Mouse (Mus musculus) hindlimb bud, embryonic 11.5 days (tissue): ENCODE results near the gene Prrc2a.

Experiments used
- DNase-seq: peaks from one replicate; pipeline ENCODE4 v3.0.0-alpha.2; 2012; ENCODE audit warnings: low read depth, low spot score; ENCODE audit errors: extremely low spot score

The Prrc2a gene

DNA sequence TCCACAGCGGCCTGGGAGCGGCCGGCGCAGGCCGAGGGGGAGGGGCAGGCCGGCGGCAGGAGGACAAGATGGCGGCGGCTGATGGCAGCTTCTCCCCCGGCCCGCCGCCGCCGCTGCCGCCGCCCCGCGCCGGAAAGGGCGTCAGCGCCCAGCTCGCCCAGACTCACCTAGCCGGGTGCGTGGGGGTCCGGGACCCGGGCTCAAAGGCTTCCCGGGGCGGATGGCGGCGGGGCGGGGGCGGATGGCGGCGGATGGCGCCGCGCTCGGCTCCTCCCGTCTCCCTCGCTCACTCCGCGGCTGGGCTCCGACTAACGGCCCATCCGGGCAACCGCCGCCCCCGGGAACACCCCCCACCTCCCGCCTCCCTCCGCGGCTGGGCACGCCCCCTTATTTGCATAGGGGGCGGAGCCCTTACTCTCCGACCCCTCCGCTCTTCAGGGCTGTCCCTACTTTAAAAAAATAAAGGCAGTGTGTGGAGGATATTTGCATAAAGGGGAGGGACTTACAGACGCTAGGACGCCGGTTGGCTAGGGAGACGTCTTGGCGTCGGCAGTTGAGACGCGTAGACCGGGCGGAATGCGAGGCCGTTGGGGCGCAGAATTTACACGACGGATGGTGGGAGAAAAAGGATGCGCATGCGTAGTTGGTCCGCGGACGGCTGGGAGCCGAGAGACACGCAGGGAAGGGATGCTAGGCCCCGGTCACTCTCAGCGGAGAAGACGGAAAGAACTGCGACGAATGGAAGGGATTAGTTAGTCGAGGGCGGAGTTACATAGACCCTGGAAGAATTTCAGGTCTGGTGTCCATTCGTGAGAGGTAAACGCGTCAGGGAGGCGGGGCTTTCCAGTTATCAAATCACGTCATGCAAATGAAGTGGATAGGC lies at the start of gene Prrc2a:
Gene Prrc2a, minus strand, starts transcription at position 330 of the 883 bp plus-strand sequence.
- DNase-seq = peak; percentile 93

- no peak for DNase-seq
Measured at GRCm38 (mm10) chr17:35213071-35213470, 48.4 kb upstream of the Prrc2a start.

DNA sequence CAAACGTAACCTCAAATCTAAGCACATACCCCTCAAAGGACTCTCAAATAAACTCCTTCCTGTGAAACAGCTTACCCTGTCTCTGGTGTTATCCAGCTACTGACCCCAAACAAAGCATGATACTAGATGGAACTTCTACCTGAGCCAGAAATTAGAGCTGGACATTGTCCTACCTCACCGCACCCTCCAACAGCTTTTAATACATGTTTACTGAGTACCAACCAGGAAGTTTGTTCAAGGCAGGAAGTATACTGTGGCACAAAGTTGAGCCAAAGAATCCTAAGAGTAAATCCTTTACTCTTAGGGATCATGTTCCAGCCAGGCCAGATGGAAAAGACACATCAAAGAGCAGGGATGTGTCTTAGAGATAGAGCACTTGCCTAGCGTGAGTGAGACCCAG lies 45.9 kb upstream of the Prrc2a start:
- no peak for DNase-seq

GRCm38 (mm10) chr17:35209785-35210535 lies 45.3 kb upstream of the Prrc2a start:
- DNase-seq = no peak

DNA sequence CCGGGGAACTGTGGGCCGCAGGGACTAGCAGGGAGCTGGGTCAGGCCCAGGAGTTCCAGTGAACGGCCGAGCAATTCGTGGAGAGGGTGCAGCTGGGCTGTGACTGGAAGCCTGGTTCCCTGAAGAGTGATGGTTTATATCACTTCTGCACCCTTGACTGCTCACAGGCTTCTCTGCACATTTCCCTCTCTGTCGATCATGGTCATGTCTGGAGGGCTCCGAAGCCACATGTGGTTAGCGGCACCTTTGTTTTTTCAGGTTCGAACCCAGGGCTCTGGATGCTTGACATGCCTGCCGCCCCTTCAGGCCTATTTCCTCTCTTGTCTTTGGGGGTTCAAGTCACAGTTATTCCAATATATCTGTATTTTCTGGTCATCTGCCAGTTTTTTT lies 40.7 kb upstream of the Prrc2a start:
- DNase-seq = no peak

GRCm38 (mm10) chr17:35204494-35205379 lies 40.0 kb upstream of the Prrc2a start, which contains the start of gene Lta:
TSS of gene Lta (minus strand) at chr17:35205351.
- DNase-seq = no peak

- DNase-seq = no peak
Measured at GRCm38 (mm10) chr17:35202442-35202841, 37.7 kb upstream of the Prrc2a start.

DNA sequence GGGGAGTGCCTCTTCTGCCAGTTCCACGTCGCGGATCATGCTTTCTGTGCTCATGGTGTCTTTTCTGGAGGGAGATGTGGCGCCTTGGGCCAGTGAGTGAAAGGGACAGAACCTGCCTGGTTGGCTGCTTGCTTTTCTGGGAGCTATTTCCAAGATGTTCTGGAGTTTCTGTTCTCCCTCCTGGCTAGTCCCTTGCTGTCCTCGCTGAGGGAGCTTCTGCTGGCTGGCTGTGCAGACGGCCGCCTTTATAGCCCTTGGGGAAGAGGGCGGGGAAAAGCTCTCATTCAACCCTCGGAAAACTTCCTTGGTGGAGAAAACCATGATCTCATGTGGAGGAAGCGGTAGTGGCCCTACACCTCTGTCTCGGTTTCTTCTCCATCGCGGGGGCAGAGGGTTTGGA lies 37.1 kb upstream of the Prrc2a start, which contains the start of gene Tnf:
Gene Tnf, minus strand, starts transcription at position 221 of the 400 bp plus-strand sequence.
- no peak for DNase-seq

- DNase-seq = no peak
Measured at GRCm38 (mm10) chr17:35201128-35201527, 36.4 kb upstream of the Prrc2a start.

- no peak for DNase-seq
Measured at GRCm38 (mm10) chr17:35200398-35200797, 35.7 kb upstream of the Prrc2a start.

DNA sequence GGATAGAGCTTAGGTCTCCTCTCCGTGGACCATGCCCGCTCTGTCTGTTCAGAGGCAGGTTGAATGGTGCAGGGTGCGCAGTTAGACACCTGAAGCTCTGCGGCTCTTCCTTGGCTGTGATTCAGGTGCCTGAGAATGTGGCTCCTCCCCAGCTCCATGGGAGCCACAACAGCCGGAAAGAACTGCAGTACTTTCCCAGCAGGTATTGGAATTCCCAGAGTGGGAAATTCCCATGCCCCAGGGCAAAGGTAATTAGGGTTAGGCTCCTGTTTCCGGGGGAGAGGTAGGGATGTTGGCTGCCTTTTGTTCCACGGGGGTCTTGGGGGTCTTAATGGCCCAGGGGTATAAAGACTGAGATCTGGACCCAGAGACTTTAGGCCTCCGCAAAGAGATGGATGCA lies 34.2 kb upstream of the Prrc2a start:
- no peak for DNase-seq

- DNase-seq = no peak
Measured at GRCm38 (mm10) chr17:35198029-35198428, 33.3 kb upstream of the Prrc2a start.

DNA sequence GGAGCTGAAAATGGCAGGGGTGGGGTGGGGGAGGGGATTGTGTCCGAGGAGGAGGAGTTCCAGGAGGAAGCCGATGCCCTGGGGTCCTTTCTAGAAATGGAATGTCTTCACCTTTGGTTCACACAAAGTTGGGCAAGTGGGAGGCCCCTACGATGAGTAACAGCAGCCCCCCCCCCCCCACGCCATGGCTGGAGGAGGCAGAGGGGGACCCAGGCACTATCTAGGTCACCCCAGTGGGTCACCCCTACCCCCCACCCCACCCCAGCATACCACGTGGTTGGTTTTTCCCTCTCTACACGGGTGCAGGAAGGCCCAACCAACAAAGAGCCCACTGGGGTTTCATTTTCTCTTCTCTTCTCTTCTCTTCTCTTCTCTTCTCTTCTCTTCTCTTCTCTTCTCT lies 32.4 kb upstream of the Prrc2a start:
- no peak for DNase-seq

GRCm38 (mm10) chr17:35196321-35196641 lies 31.6 kb upstream of the Prrc2a start:
- DNase-seq = no peak

- DNase-seq = no peak
Measured at GRCm38 (mm10) chr17:35195631-35196320, 31.1 kb upstream of the Prrc2a start.

DNA sequence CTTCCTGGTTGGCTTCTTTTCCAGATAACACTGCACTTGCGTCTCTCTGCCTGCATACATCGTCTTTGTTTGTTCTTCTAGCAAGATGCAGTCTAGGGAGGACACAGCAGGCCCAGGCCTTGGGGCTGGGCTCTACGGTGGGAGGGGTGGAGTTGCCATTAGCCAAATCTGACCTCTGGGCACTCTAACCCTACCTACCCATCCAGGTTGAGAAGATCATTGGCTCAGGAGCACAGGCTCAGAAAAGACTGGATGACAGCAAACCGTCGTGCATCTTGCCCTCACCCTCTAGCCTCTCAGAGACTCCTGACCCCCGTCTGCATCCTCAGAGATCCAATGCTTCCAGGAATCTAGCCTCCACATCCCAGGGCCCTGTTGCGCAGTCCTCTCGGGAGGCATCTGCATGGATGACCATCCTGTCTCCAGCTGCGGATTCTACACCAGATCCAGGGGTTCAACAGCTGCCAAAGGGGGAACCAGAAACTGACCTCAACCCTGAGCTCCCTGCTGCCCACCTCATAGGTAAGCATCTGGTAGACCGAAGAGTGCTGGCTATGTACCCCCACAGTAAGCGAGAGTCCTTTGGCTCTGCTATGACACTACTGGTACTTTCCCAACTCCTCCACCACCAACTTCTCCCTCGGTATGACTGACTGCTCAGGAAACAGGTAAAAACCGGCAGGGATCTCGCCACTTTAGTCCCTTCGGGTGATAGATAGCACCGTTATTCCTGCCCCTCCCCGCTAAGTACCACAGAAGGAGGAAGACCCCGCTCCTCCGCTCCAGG lies 30.3 kb upstream of the Prrc2a start:
- no peak for DNase-seq

DNA sequence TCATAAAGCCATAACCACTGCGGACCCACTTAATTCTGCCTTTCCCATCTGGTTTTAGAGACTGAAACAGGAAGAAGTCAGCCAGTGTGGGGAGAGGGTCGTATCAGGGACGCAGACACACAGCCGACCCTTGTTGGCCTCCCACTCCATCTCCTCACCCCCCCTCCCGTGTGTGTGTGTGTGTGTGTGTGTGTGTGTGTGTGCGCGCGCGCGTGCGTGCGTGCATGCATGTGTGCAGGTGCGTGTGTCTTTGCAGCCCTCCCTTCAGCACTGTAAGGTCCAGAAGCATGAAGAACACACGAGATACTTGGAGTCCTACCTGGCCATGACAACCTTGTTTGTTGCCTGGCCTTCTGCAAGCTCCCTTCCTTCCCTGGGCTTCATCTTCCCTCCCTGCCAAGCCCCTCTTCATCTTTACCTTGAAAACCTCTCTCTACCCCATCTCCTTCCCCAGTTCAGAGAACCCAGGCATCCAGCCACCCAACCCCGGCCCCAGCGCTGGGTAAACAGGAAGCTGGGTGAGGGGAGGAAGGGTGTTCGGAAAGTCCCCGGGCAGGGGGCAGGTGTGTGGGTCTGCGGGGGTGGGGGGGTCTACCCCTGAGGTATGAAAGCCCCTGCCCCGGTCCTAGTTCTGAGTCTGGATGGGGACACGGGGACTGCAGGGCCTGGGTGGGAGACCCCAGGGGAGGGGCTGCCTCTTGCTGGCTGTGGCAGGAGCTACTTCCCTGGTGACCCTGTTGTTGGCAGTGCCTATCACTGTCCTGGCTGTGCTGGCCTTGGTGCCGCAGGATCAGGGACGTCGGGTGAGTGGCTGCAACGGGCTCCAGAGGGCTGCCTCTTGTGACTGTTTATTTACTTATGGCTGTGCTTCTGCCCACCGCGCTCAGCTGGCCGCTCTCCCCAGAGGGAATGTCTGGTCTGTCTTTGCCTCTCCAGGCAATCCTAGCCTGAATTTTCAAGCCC lies 29.5 kb upstream of the Prrc2a start, which contains the start of gene Ltb:
Gene Ltb, plus strand, starts transcription at position 559 of the 963 bp plus-strand sequence.
- DNase-seq = no peak

DNA sequence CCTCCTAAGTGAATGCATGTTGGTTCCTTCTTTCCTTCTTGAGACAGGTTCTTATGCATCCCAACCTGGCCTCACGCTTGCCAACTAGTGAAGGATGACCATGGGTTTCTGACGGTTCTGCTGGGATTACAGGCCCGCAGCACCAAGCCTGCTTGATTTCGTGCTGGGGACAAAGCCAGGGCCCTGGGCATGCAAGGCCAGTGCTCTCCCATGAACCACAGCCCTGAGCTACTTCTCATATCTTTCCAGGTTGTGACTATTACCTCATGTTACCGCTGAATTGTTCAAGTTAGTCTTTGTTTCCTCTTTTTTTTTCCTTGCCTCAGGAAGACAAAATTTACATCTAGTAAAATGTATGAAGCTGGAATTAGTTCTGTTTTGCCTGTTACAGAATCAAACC lies 28.2 kb upstream of the Prrc2a start:
- no peak for DNase-seq

GRCm38 (mm10) chr17:35191723-35192122 lies 27.0 kb upstream of the Prrc2a start:
- DNase-seq = no peak
